Mouse (Mus musculus) monocyte, adult 2 months (primary cell): ENCODE measurements at regions not wholly inside any gene's neighbourhood (a gene's known extent, or its start where the extent isn't known, plus 50 kb on each side); places are given as distances from the start of the nearest gene placed in this dataset.

Experiments
- DNase-seq, 2 experiments: peaks; one replicate each; pipeline ENCODE4 v3.0.0; 2022; ENCODE audit warnings: low spot score in 2 of 2, low read depth in 1 of 2

GRCm38 (mm10) chr5:133320206-133320605, 777.1 kb upstream of the Auts2 start:
- DNase-seq, result no peak

- DNase-seq, result no peak
These were observed 770.9 kb upstream of the Auts2 start for GRCm38 (mm10) chr5:133314031-133314430.

GRCm38 (mm10) chr5:133310979-133311890, 768.1 kb upstream of the Auts2 start:
- DNase-seq, result no peak

- DNase-seq, result no peak
These were observed 724.7 kb upstream of the Auts2 start for GRCm38 (mm10) chr5:133267887-133268286.

GRCm38 (mm10) chr5:133267356-133267755, 724.2 kb upstream of the Auts2 start:
- DNase-seq, result no peak

- DNase-seq, result no peak
These were observed 721.8 kb upstream of the Auts2 start for GRCm38 (mm10) chr5:133264976-133265375.

GRCm38 (mm10) chr5:133218801-133219200, 675.7 kb upstream of the Auts2 start:
- DNase-seq, result no peak

- no peak for DNase-seq
These were observed 655.4 kb upstream of the Auts2 start for GRCm38 (mm10) chr5:133198546-133198945.

- no peak for DNase-seq
These were observed 646.8 kb upstream of the Auts2 start for GRCm38 (mm10) chr5:133189798-133190571.

- DNase-seq, result no peak
These were observed 632.5 kb upstream of the Auts2 start for GRCm38 (mm10) chr5:133175636-133176035.

GRCm38 (mm10) chr5:133173155-133173723, 630.1 kb upstream of the Auts2 start:
- no peak for DNase-seq

- DNase-seq, result no peak
These were observed 629.5 kb upstream of the Auts2 start for GRCm38 (mm10) chr5:133172686-133173085.

- DNase-seq, result no peak
These were observed 628.1 kb upstream of the Auts2 start for GRCm38 (mm10) chr5:133171266-133171665.

GRCm38 (mm10) chr5:133167576-133167975, 624.4 kb upstream of the Auts2 start:
- no peak for DNase-seq

- no peak for DNase-seq
These were observed 623.9 kb upstream of the Auts2 start for GRCm38 (mm10) chr5:133167001-133167461.

- DNase-seq, result no peak
These were observed 613.1 kb upstream of the Auts2 start for GRCm38 (mm10) chr5:133156115-133156857.

- no peak for DNase-seq
These were observed 602.9 kb upstream of the Auts2 start for GRCm38 (mm10) chr5:133145996-133146395.

GRCm38 (mm10) chr5:133143679-133144078, 600.5 kb upstream of the Auts2 start:
- no peak for DNase-seq

GRCm38 (mm10) chr5:133142401-133143115, 599.4 kb upstream of the Auts2 start:
- DNase-seq, result no peak

- DNase-seq, result no peak
These were observed 587.9 kb upstream of the Auts2 start for GRCm38 (mm10) chr5:133131042-133131441.
